Mouse (Mus musculus) C2C12 (cell line): ENCODE measurements around the gene St6gal1. TPM values are rescaled to one million over a fixed set of nuclear protein-coding genes. Genes with fewer than 3 reads are reported as not detected.
"Not testable (repeated sequence)": the region's sequence is repeated elsewhere in the genome, so short reads cannot be mapped to it uniquely, and the experiment has no call there.

Source experiments
- H3K27me3 ChIP-seq: one replicate; pipeline ENCODE4 v1.6.1; 2011; ENCODE audit not compliant: control insufficient read depth, insufficient read depth, insufficient read length
- H3K36me3 ChIP-seq: one replicate; pipeline ENCODE4 v1.6.1; 2011; ENCODE audit not compliant: control insufficient read depth, insufficient read depth
- H3K4me3 ChIP-seq: one replicate; pipeline ENCODE4 v1.5.1; 2011; ENCODE audit warnings: mild to moderate bottlenecking, control low read depth; ENCODE audit not compliant: poor library complexity, insufficient read depth, severe bottlenecking
- H3K79me2 ChIP-seq: one replicate; pipeline ENCODE4 v1.6.1; 2011; ENCODE audit not compliant: control insufficient read depth, insufficient read depth
- H3K79me3 ChIP-seq: one replicate; pipeline ENCODE4 v1.6.1; 2011; ENCODE audit warnings: low read depth, control low read depth
- H3ac ChIP-seq: one replicate; pipeline ENCODE3; 2011; ENCODE audit warnings: low read depth; ENCODE audit not compliant: control insufficient read depth, insufficient read length
- CEBPB ChIP-seq: IDR thresholded peaks from one replicate; pipeline ENCODE4 v1.6.1; 2011; ENCODE audit warnings: low read depth, mild to moderate bottlenecking, control low read depth, moderate library complexity
- CTCF ChIP-seq: IDR thresholded peaks from one replicate; pipeline ENCODE4 v1.5.1; 2011; ENCODE audit not compliant: control insufficient read depth, insufficient read depth, insufficient read length
- FOSL1 ChIP-seq: IDR thresholded peaks from one replicate; pipeline ENCODE4 v1.8.0; 2011; ENCODE audit warnings: mild to moderate bottlenecking, low read length; ENCODE audit not compliant: poor library complexity, insufficient read depth, severe bottlenecking
- MAX ChIP-seq: IDR thresholded peaks from one replicate; pipeline ENCODE4 v1.6.1; 2011; ENCODE audit warnings: mild to moderate bottlenecking, control low read depth
- MYOD1 ChIP-seq: IDR thresholded peaks from one replicate; pipeline ENCODE4 v1.6.1; 2011; ENCODE audit warnings: low read depth; ENCODE audit not compliant: control insufficient read depth, insufficient read length
- MYOG ChIP-seq: IDR thresholded peaks from one replicate; pipeline ENCODE4 v1.6.1; 2011; ENCODE audit not compliant: control insufficient read depth, insufficient read length; ENCODE audit errors: extremely low read depth
- USF1 ChIP-seq: IDR thresholded peaks from one replicate; pipeline ENCODE4 v1.6.1; 2011; ENCODE audit warnings: low read depth, mild to moderate bottlenecking, control low read depth, moderate library complexity
- long read RNA-seq, 2 experiments: library from polyadenylated mRNA; unstranded; transcript quantifications; one replicate each; pipeline ENCODE4 v2.0.0; 2019 to 2020
- polyA plus RNA-seq: library from polyadenylated mRNA; unstranded; fragments of >200 nt; fragmentation: generic; extraction: Trizol; gene quantifications from one replicate; pipeline ENCODE4 v1.2.1, GENCODE M21; 2012; ENCODE audit warnings: missing spikeins

St6gal1 gene
- 6.2 TPM for polyA plus RNA-seq
- long read RNA-seq, experiment 1, full-length matches to known transcripts: 4 of 9 reads
- long read RNA-seq, experiment 1, partial matches to known transcripts: 0 of 9 reads
- long read RNA-seq, experiment 1, other reads (novel, unspliced or antisense): 5 of 9 reads
- long read RNA-seq, experiment 2, full-length matches to known transcripts: 52 of 66 reads
- long read RNA-seq, experiment 2, partial matches to known transcripts: 6 of 66 reads
- long read RNA-seq, experiment 2, other reads (novel, unspliced or antisense): 8 of 66 reads

GRCm38 (mm10) chr16:23224671-23225068 lies at the start of gene St6gal1:
Gene St6gal1 (plus strand): TSS chr16:23224740.
- no peaks in the 10 kb centered on the region for H3K36me3 ChIP-seq
- H3K79me2 ChIP-seq: peaks cover 14% of the 10 kb centered on the region
- H3K79me3 ChIP-seq: peaks cover 3% of the 10 kb centered on the region
- peak within 1 kb of the TSS; percentile 50 for H3K4me3 ChIP-seq
- H3ac ChIP-seq: peak within 1 kb of the TSS; percentile 92
- H3K27me3 ChIP-seq: no peaks in the 10 kb centered on the region
- peak; percentile 44 for TF ChIP-seq CTCF
- TF ChIP-seq FOSL1: no peak
- TF ChIP-seq CEBPB: no peak
- no peak for TF ChIP-seq MYOG
- TF ChIP-seq MYOD1: no peak

GRCm38 (mm10) chr16:23174855-23175254 lies 49.7 kb upstream of the St6gal1 start:
- no peak overlapping the region for H3K4me3 ChIP-seq
- no peaks in the 10 kb centered on the region for H3K36me3 ChIP-seq
- no peak overlapping the region for H3ac ChIP-seq
- H3K79me2 ChIP-seq: no peaks in the 10 kb centered on the region
- TF ChIP-seq MYOG (no peak), CEBPB (no peak)
- no peaks in the 10 kb centered on the region for H3K27me3 ChIP-seq
- H3K79me3 ChIP-seq: no peaks in the 10 kb centered on the region

- H3K79me3 ChIP-seq: no peaks in the 10 kb centered on the region
- no peaks in the 10 kb centered on the region for H3K36me3 ChIP-seq
- TF ChIP-seq USF1 (no peak), MYOG (no peak), CEBPB (no peak), MAX (no peak), MYOD1 (no peak), FOSL1 (no peak), CTCF (no peak)
- H3K27me3 ChIP-seq: no peaks in the 10 kb centered on the region
- no peak overlapping the region for H3ac ChIP-seq
- no peak overlapping the region for H3K4me3 ChIP-seq
- no peaks in the 10 kb centered on the region for H3K79me2 ChIP-seq
Measured at GRCm38 (mm10) chr16:23175956-23176355, 48.6 kb upstream of the St6gal1 start.

- Histone ChIP-seq H3K4me3 (no peak overlapping the region), H3K27me3 (peaks cover 7% of the 10 kb centered on the region), H3K36me3 (no peaks in the 10 kb centered on the region), H3ac (no peak overlapping the region), H3K79me2 (no peaks in the 10 kb centered on the region), H3K79me3 (no peaks in the 10 kb centered on the region)
- TF ChIP-seq MAX (no peak), FOSL1 (no peak), CEBPB (no peak), MYOD1 (no peak), USF1 (no peak), CTCF (no peak), MYOG (no peak)
Measured at GRCm38 (mm10) chr16:23177856-23178255, 46.7 kb upstream of the St6gal1 start.

- TF ChIP-seq MAX: no peak
- no peak for TF ChIP-seq MYOD1
- no peak for TF ChIP-seq USF1
- TF ChIP-seq FOSL1: no peak
- no peak for TF ChIP-seq CTCF
- no peak for TF ChIP-seq CEBPB
- no peak for TF ChIP-seq MYOG
- peaks cover 7% of the 10 kb centered on the region for H3K27me3 ChIP-seq
Measured at GRCm38 (mm10) chr16:23178796-23179195, 45.7 kb upstream of the St6gal1 start.

GRCm38 (mm10) chr16:23179436-23179835 lies 45.1 kb upstream of the St6gal1 start:
- not testable (repeated sequence) for H3K36me3 ChIP-seq, H3ac ChIP-seq, H3K79me3 ChIP-seq, H3K79me2 ChIP-seq, H3K4me3 ChIP-seq, H3K27me3 ChIP-seq

More at GRCm38 (mm10) chr16:23178796-23179195, 45.7 kb upstream of the St6gal1 start:
- Histone ChIP-seq H3ac (no peak overlapping the region), H3K79me2 (no peaks in the 10 kb centered on the region), H3K36me3 (no peaks in the 10 kb centered on the region), H3K4me3 (no peak overlapping the region), H3K79me3 (no peaks in the 10 kb centered on the region)
